Mouse (Mus musculus) Muller cell, postnatal 12 days (primary cell): ENCODE data around the gene Ino80e.

ENCODE experiments used
- DNase-seq: peaks from one replicate; pipeline ENCODE4 v3.0.0-alpha.2; 2015; ENCODE audit errors: inconsistent ontology term

Gene Ino80e

GRCm38 (mm10) chr7:126856741-126857420 is 5.3 kb downstream of the Ino80e start:
- no peak for DNase-seq

- no peak for DNase-seq
These were observed 6.5 kb downstream of the Ino80e start for GRCm38 (mm10) chr7:126855641-126856040.

- DNase-seq = no peak
These were observed 8.7 kb downstream of the Ino80e start for GRCm38 (mm10) chr7:126853454-126853853.

GRCm38 (mm10) chr7:126851192-126851591 is 11.0 kb downstream of the Ino80e start:
- no peak for DNase-seq

- no peak for DNase-seq
These were observed 12.0 kb downstream of the Ino80e start for GRCm38 (mm10) chr7:126850161-126850560.

GRCm38 (mm10) chr7:126848794-126849193 is 13.4 kb downstream of the Ino80e start:
- DNase-seq = no peak

- DNase-seq = peak; percentile 42
These were observed 14.5 kb downstream of the Ino80e start for GRCm38 (mm10) chr7:126847421-126848398.

- DNase-seq = no peak
These were observed 15.1 kb downstream of the Ino80e start, which contains the start of gene Doc2a for GRCm38 (mm10) chr7:126847116-126847420. Gene Doc2a (plus strand): TSS chr7:126847416.

- peak; percentile 35 for DNase-seq
These were observed 16.7 kb downstream of the Ino80e start for GRCm38 (mm10) chr7:126845516-126845915.

- no peak for DNase-seq
These were observed 18.9 kb downstream of the Ino80e start for GRCm38 (mm10) chr7:126843276-126843675.

- no peak for DNase-seq
These were observed 28.9 kb downstream of the Ino80e start for GRCm38 (mm10) chr7:126833294-126833693.

GRCm38 (mm10) chr7:126832036-126832598 is 30.1 kb downstream of the Ino80e start:
- DNase-seq = peak; percentile 68

- DNase-seq = no peak
These were observed 30.6 kb downstream of the Ino80e start, which contains the start of gene 4930451I11Rik for GRCm38 (mm10) chr7:126831539-126831938. Gene 4930451I11Rik (minus strand): TSS chr7:126831639.

GRCm38 (mm10) chr7:126825952-126826351 is 36.2 kb downstream of the Ino80e start:
- DNase-seq = no peak

GRCm38 (mm10) chr7:126825403-126825802 is 36.8 kb downstream of the Ino80e start:
- DNase-seq = peak; percentile 31

GRCm38 (mm10) chr7:126823940-126824339 is 38.2 kb downstream of the Ino80e start:
- DNase-seq = no peak

- DNase-seq = no peak
These were observed 38.9 kb downstream of the Ino80e start for GRCm38 (mm10) chr7:126823202-126823711.

- DNase-seq = no peak
These were observed 39.4 kb downstream of the Ino80e start for GRCm38 (mm10) chr7:126822741-126823140.

GRCm38 (mm10) chr7:126821835-126822511 is 40.2 kb downstream of the Ino80e start:
- peak; percentile 58 for DNase-seq

- no peak for DNase-seq
These were observed 43.4 kb downstream of the Ino80e start for GRCm38 (mm10) chr7:126818818-126819217.

- DNase-seq = no peak
These were observed 44.6 kb downstream of the Ino80e start for GRCm38 (mm10) chr7:126817595-126817994.

- DNase-seq = no peak
These were observed 45.7 kb downstream of the Ino80e start for GRCm38 (mm10) chr7:126816494-126816893.
